Mouse (Mus musculus) ES-E14 (cell line): Measurements from ENCODE around the gene Cfap74. TPM values are rescaled to one million over a fixed set of nuclear protein-coding genes. Genes with fewer than 3 reads are reported as not detected.

Experiments
- DNase-seq: peaks from one replicate; pipeline ENCODE4 v3.0.0-alpha.2; 2013; ENCODE audit warnings: low read depth, low spot score
- H3K27ac ChIP-seq: 2 replicates; pipeline ENCODE4 v1.5.1; 2012; ENCODE audit warnings: low read depth, mild to moderate bottlenecking, low read length, moderate library complexity, mixed read lengths; ENCODE audit not compliant: poor library complexity, insufficient read depth, severe bottlenecking
- H3K36me3 ChIP-seq: 2 replicates; pipeline ENCODE4 v1.6.1; 2012; ENCODE audit warnings: mild to moderate bottlenecking, low read length, moderate library complexity, mixed read lengths; ENCODE audit not compliant: control insufficient read depth, poor library complexity, insufficient read depth, severe bottlenecking
- H3K4me1 ChIP-seq, 2 experiments: fragments of 150-350 bp in 1 of 2; sonication (generic) in 1 of 2; 2 replicates each; pipeline ENCODE4 v1.6.1; 2012; ENCODE audit warnings: low read length in 2 of 2, mild to moderate bottlenecking in 1 of 2, mixed read lengths in 1 of 2; ENCODE audit not compliant: control insufficient read depth in 2 of 2, insufficient read depth in 2 of 2, poor library complexity in 1 of 2
- H3K4me3 ChIP-seq, 2 experiments: fragments of 150-350 bp in 1 of 2; sonication (generic) in 1 of 2; 2 replicates each; pipeline ENCODE4 v1.5.1; 2012; ENCODE audit warnings: low read length in 2 of 2, low read depth in 1 of 2, mild to moderate bottlenecking in 1 of 2, mixed read lengths in 1 of 2; ENCODE audit not compliant: insufficient read depth in 1 of 2, poor library complexity in 1 of 2, severe bottlenecking in 1 of 2
- H3K9ac ChIP-seq: 2 replicates; pipeline ENCODE4 v1.6.1; 2012; ENCODE audit warnings: low read depth, mild to moderate bottlenecking, low read length, mixed read lengths; ENCODE audit not compliant: poor library complexity, insufficient read depth, severe bottlenecking
- H3K9me3 ChIP-seq: fragments of 150-350 bp; sonication (generic); 2 replicates; pipeline ENCODE4 v1.6.1; 2012; ENCODE audit warnings: low read depth, mild to moderate bottlenecking, low read length; ENCODE audit not compliant: control insufficient read depth, insufficient read depth
- CHD2 ChIP-seq: IDR thresholded peaks from 2 replicates; pipeline ENCODE4 v1.6.1; 2014; ENCODE audit warnings: mild to moderate bottlenecking, low read depth, low read length, inconsistent platforms
- HCFC1 ChIP-seq: IDR thresholded peaks from 2 replicates; pipeline ENCODE4 v1.6.1; 2012; ENCODE audit warnings: low read length, inconsistent platforms, borderline replicate concordance; ENCODE audit not compliant: insufficient read depth
- MAFK ChIP-seq: IDR thresholded peaks from 2 replicates; pipeline ENCODE4 v1.6.1; 2014; ENCODE audit warnings: mild to moderate bottlenecking, low read depth, low read length, inconsistent platforms; ENCODE audit not compliant: insufficient read depth
- ZC3H11A ChIP-seq: IDR thresholded peaks from 2 replicates; pipeline ENCODE4 v1.6.1; 2012; ENCODE audit warnings: low read depth, mild to moderate bottlenecking, inconsistent platforms, low read length, borderline replicate concordance
- ZNF384 ChIP-seq: IDR thresholded peaks from 2 replicates; pipeline ENCODE4 v1.6.1; 2012; ENCODE audit warnings: low read depth, low read length, inconsistent platforms
- in situ Hi-C, 2 experiments: fragments of 600-800 bp; cut with MboI; formaldehyde crosslinking; loops; one replicate each; pipeline ENCODE4 v1.15.1; 2025; ENCODE audit warnings: low sequenced_read_pairs in 2 of 2, inconsistent platforms in 1 of 2; ENCODE audit not compliant: unreplicated experiment in 2 of 2
- total RNA-seq: library from RNA; depleted of rRNA; stranded (reverse); fragments of 300-350 nt; gene quantifications from 2 replicates; pipeline ENCODE4 v1.2.3, GENCODE M21; 2012

Gene Cfap74
- total RNA-seq, 1 experiment: 4.8 TPM

DNA sequence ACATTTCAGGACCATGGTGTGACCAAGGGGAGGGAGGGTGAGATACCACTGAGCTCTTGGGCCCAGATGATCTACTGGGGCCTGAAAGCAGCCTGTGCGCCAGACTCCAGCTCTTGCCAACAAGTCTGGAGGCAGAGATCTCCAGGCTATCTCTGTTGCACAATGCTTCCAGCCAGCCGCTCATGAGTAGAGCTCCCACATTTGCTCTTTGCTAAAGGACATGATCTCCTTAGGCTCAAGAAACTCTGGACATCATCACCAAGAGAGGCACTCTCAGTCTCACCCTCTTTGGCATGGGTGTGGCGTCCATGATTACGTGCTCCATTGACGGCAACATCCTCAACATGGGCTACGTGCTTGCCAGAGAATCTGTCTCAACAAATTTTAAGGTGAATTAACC, 54.6 kb downstream of the Cfap74 start:
- Histone ChIP-seq H3K4me1 (no peaks in the 10 kb centered on the region), H3K9ac (no peak overlapping the region), H3K36me3 (no peaks in the 10 kb centered on the region), H3K4me3 (peak overlapping the region in 1 of 2 experiments; percentile 30; a peak in 1 of 4 replicates), H3K9me3 (no peaks in the 10 kb centered on the region), H3K27ac (no peak overlapping the region)
- DNase-seq: no peak
- TF ChIP-seq MAFK (no peak), HCFC1 (no peak), ZNF384 (no peak), CHD2 (no peak), ZC3H11A (no peak)
- in situ Hi-C loops: no loop called here

DNA sequence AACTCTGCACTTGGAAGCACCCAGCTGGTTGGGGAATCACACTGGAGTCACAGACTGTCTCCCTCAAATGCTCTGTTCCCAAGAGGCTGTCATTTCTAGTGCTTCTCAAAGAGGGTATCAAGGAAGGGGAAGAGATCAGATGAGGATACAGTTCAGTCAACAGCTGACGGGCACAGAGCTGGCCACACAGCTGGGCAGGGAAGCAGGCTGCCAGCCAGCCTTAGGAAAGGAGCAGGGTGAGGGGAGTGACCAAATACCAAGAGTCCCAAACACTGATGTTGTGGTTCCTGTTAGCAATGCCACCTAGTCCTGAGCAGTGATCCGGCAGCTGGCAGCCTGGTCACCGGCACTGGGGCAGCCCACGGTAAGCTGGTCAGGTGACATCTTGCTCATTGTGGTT, 55.1 kb downstream of the Cfap74 start:
- no peaks in the 10 kb centered on the region for H3K36me3 ChIP-seq
- in situ Hi-C loops: no loop called here

DNA sequence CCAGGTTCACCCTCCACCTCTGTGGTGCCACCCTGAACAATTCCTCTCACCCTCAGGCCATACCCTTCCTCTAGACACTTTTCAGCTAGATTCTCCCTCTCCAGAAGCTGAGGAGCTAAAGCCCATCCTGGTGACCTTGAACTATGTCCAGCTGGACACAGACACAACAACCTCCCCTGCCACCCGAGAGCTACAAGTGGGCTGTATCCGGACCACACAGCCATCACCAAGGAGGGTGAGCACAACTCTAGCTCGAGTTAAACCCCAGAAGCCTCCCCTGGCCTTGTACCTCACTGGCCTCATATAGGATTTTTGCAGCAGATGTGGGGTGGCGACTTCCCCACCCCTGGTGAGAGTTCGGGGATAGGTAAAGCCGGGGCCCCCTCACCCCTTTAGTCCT, 56.6 kb downstream of the Cfap74 start:
- H3K27ac ChIP-seq: no peak overlapping the region
- H3K36me3 ChIP-seq: no peaks in the 10 kb centered on the region
- no peak for DNase-seq
- H3K4me3 ChIP-seq: no peak overlapping the region
- peaks cover 0 to 12% of the 10 kb centered on the region in 2 experiments; a peak in 1 of 4 replicates for H3K4me1 ChIP-seq
- no peaks in the 10 kb centered on the region for H3K9me3 ChIP-seq
- TF ChIP-seq MAFK: no peak
- no peak for TF ChIP-seq HCFC1
- TF ChIP-seq ZC3H11A: no peak
- in situ Hi-C loops: no loop called here
- no peak overlapping the region for H3K9ac ChIP-seq

More for the DNA sequence above, 55.1 kb downstream of the Cfap74 start:
- no peak for TF ChIP-seq MAFK
- TF ChIP-seq HCFC1: no peak
- no peak for TF ChIP-seq CHD2
- TF ChIP-seq ZC3H11A: no peak
- no peak for TF ChIP-seq ZNF384
- DNase-seq: no peak
- Histone ChIP-seq H3K4me3 (no peak overlapping the region), H3K27ac (no peak overlapping the region), H3K9me3 (no peaks in the 10 kb centered on the region), H3K4me1 (peaks cover 0 to 1% of the 10 kb centered on the region in 2 experiments; a peak in 1 of 4 replicates), H3K9ac (no peak overlapping the region)

DNA sequence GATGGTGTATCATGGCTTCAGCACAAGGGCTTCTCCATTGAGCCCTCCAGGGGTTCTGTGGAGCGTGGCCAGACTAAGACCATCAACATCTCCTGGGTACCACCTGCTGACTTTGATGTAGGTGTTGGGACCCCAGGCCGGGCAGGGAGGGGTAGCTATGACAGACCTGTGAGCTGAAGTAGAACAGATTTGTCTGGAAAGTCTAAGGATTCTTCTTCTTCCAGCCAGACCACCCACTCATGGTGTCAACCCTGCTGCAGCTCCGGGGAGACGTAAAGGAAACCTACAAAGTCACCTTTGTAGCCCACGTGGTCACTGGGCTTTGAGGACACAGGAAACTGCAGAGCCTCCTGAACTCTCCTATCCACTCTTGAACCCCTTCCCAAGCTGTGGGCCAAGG, 57.1 kb downstream of the Cfap74 start:
- H3K9me3 ChIP-seq: no peaks in the 10 kb centered on the region
- H3K4me1 ChIP-seq: peaks cover 0 to 12% of the 10 kb centered on the region in 2 experiments; a peak in 1 of 4 replicates
- H3K9ac ChIP-seq: no peak overlapping the region
- in situ Hi-C loops: no loop called here
- no peak overlapping the region for H3K4me3 ChIP-seq
- no peak overlapping the region for H3K27ac ChIP-seq
- TF ChIP-seq ZC3H11A (no peak), HCFC1 (no peak), MAFK (no peak), ZNF384 (no peak), CHD2 (no peak)
- DNase-seq: no peak
- H3K36me3 ChIP-seq: no peaks in the 10 kb centered on the region
